Mouse (Mus musculus) bone marrow macrophage, adult 2 months (primary cell): ENCODE results near the gene Ccdc124.

Experiments
- CTCF ChIP-seq: IDR thresholded peaks from 2 replicates; pipeline ENCODE4 v1.5.1; 2012; ENCODE audit warnings: low read depth, mild to moderate bottlenecking, low read length, moderate library complexity
- POLR2A ChIP-seq: IDR thresholded peaks from 2 replicates; pipeline ENCODE4 v1.6.1; 2012; ENCODE audit warnings: mild to moderate bottlenecking, low read depth, low read length, borderline replicate concordance

GRCm38 (mm10) chr8:70863956-70864711 lies 9.6 kb downstream of the Ccdc124 start:
- TF ChIP-seq POLR2A (no peak), CTCF (no peak)
